Mouse (Mus musculus): ENCODE results near the gene Il21.

DNA sequence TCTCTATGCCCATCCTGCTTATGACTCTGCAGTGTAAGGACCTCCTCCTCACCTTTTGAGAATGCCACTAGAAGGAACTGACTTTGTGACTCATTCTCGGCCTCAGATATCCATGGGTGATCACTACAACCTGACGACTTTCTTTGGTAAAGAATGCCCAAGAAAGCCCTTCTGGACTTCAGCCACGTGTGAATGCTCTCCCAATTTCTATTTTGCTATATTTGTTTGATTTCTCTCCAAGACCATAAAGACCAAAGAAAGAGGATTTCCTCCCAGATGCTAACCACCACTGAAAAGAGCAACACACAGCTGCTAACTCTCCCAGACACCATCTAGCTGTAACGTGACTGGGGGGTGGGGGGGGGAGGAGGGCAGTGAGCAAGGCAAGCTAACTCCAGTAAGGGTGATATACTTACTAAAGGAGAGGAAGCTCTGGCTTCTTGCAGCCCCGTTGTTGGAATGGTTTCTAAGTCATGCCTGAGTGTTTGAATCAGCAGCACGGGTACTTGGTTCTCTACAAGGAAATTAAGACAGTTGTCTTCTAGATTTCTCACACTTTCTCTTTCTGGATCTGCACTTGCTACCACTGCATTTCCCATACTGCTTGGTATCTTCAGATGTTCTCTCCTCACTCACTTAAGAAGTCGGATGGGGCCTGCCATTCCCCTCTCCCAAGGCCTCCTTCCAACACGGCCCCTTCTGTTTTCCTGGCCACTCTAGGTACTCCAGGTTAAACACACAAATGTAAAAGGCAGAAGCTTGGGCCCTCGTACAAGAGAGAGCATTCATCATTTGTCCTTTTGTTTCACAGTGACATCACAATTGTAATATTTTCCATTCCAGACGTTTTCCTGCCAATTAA is 57.5 kb downstream of the Il21 start:
- TF ChIP-seq CTCF (IDR thresholded peaks at IDR 0.05; ENCODE audit: low read depth, low read length) (no peak), POLR2AphosphoS5 (IDR thresholded peaks at IDR 0.05; ENCODE audit: insufficient replicate concordance, low read depth, low read length) (no peak), TAL1 (conservative IDR thresholded peaks at IDR 0.05; ENCODE audit: low read depth, low read length) (no peak)
